Mouse (Mus musculus) lung, adult 18-20 months (tissue): ENCODE results near the gene Eya2.
A peak's percentile ranks its signal among the peaks of the same experiment; 100 is the strongest.
"Not testable (repeated sequence)": the region's sequence is repeated elsewhere in the genome, so short reads cannot be mapped to it uniquely, and the experiment has no call there.

Experiments
- DNase-seq, 2 experiments: peaks; one replicate each; pipeline ENCODE4 v3.0.0; 2022; ENCODE audit warnings: mixed read lengths in 2 of 2

Eya2 gene

DNA sequence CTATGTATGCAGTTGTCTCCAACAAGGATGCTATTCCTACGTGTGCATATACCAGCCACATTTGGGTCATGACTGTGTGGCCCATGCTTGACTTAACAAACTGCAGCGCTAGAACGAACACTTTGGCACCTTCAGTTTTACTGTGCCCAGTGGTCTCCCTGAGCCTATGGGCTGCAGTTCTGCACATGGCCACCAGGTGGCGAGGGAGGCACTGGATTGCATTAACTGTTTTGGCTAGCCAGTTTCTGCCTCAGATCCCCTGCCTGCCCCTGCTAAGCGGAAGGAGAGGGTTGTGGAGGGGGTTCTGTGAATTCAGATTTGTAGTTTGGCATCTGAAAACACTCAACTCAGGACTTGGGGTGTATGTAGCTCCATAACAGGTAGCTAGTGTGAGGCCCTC, 187.5 kb downstream of the Eya2 start:
- DNase-seq = peak; percentile 50 to 70

- DNase-seq = no peak
Measured at GRCm38 (mm10) chr2:165785312-165786036, 190.6 kb downstream of the Eya2 start.

GRCm38 (mm10) chr2:165786467-165786866, 191.6 kb downstream of the Eya2 start:
- DNase-seq = no peak

DNA sequence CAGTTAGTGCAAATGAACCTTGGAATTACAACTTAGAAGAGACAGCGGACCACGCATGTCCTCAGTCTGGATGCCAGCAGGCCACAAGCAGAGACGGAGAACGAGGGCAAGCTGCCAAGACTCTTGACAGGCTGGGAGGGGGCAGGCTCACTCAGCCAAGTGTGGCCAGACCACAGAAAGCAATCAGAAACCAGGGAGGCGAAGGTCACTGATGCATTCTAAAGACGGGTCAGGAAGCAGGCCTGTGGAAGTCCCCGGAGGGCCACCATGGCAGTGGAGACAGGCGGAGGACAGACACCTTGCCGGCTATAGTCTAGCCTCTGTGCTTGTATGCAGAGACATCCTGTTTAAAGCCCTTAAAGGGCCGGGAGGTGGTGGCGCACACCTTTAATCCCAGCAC, 193.2 kb downstream of the Eya2 start:
- peak; percentile 72 to 84 for DNase-seq

DNA sequence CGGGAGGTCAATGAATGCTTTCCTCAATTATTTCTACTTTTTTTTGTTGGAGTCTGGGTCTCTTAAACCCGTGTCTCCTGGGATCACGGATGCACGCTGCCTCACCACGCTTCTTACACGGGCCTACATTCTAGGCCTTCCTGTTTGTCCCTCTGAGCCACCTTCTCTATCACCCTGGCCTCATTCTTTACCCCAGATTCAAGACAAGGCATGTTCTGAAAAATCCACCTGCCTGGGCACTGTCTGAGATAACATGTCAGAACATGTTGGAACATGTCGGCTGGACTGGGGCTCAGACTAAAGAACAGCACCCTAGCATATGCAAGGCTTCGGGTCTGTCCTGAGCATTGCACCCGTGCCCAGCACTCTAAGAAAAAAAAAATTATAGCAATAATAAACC, 194.0 kb downstream of the Eya2 start:
- no peak for DNase-seq

- DNase-seq = no peak
Measured at GRCm38 (mm10) chr2:165789667-165790066, 194.8 kb downstream of the Eya2 start.

DNA sequence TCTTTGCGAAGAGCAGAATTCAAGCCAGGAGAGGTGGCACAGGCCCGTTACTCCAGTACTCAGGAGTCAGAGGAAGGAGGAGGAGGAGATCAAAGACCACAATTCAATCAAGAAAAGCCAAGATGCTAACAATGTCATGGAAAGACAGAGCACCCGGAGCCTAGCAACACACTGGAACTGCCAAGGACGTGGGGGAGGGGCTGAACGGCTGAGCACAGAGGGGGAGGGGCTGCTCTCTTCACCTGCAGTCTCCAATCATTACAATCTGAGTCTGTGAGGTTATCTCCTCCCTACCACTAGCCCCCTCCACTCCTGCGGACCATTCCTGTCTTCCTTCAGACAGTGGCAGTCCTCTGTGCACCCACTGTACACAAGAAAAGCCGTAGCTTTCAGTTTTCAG, 196.2 kb downstream of the Eya2 start:
- no peak for DNase-seq

DNA sequence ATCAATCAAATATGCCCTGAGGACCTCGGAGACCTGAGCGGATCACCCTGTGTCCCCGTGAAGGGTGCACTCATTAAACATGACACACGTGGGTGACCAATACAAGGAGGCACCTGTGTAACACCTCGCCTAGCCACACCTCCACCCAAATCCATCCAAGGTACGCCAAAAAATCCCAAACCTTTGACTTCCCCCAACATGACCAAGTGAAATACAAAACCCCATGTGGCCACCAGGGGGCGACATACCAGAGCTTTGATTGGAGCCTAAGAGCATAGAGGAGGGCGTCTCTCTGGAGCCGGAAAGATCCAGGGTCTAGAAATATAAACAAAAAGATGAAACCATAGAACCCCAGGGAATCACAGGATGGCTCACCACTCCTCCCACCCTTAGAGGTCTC, 196.8 kb downstream of the Eya2 start:
- DNase-seq = peak; percentile 35 to 48

DNA sequence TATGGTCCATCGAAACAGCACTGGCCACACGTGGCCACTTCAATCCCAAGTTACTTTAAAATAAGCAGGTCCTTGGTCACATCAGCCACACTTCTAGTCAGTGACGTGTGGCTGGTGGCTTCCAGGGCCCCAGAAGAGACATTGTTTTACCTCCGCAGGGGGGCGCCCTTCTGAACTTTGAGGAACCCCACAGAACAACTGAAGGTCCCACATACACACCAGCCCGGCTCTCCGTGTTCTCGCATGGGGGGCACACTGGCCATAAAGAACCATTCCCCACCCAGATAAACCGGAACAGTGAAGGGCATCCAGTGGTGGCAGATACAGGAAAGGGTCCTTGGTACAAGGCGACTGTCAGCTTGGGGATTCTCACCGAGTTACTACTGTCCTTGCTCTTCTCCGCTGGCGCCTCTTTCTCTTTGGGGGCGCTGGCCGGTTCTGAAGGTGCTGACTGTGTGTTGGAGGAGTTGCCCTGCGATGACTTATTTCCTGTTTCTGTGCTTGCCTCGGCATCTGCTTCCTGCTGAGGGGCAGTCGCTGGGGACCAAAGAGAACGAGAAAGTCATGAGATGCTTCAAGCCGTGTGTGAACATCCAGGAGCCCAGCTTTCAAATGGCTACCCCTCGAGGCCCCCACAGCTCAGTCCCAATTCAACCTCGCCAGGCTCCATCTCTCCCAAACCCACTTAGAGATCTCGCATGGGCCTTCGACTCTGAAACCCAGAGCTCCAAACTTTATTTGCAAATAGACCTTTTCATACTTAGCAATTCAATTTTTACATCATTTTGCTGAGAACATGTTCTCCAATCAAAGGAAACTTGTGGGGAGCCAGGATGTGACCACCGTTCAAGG, 197.8 kb downstream of the Eya2 start:
- DNase-seq = no peak

DNA sequence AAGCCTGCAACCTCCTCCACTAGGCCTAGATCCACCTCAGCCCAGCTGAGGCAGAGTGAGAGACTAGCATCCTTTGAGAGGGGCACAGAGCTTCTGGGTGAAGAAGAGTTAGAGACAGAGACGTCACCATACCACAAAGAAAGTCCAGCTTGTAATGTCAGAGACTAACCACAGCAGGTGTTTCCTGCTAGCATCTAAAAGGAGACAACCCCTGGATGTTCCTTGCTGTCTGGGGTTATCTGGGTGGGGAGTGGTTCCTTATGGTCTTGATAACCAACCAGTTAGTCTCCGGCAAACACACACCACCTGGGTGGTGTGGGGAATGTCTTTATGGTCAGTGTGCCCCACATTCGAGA, 198.4 kb downstream of the Eya2 start:
- DNase-seq = no peak

GRCm38 (mm10) chr2:165797876-165798275, 203.0 kb downstream of the Eya2 start:
- DNase-seq = no peak

DNA sequence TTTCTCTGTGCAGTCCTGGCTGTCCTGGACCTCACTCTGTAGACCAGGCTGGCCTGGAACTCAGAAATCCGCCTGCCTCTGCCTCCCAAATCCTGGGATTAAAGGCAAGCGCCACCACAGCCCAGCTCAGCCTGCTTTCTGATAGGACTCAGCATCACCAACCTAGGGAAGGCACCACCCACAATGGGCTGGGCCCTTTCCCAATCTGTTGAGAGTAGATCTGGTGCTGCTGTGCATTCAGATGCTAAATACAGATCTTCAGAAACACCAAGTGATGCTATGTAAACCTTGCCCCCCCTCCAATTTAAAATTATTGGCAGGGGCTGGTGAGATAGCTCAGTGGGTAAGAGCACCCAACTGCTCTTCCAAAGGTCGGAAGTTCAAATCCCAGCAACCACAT, 205.3 kb downstream of the Eya2 start:
- not testable (repeated sequence) for DNase-seq

GRCm38 (mm10) chr2:165808179-165808975, 213.5 kb downstream of the Eya2 start:
- no peak for DNase-seq

DNA sequence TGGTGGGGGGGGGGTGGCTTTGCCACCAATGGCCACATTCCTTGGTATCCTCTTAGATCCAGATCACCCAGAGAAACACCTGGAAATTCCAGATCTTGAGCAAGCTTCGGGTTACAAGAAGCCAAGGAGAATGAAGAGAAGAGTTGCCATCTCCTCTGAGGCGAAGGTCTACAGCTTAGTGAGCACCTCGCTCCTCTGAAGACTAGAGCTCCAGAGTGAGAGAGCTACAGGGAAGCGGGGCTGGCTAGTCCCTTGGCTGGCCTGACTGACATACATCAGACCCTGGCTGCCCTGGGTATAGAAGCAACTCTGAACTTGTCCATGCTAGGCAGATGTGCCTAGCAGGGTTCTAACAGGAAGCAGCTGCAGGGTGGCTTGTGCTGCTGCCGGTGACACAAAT, 214.3 kb downstream of the Eya2 start:
- no peak for DNase-seq

- no peak for DNase-seq
Measured at GRCm38 (mm10) chr2:165809901-165810477, 215.2 kb downstream of the Eya2 start.

DNA sequence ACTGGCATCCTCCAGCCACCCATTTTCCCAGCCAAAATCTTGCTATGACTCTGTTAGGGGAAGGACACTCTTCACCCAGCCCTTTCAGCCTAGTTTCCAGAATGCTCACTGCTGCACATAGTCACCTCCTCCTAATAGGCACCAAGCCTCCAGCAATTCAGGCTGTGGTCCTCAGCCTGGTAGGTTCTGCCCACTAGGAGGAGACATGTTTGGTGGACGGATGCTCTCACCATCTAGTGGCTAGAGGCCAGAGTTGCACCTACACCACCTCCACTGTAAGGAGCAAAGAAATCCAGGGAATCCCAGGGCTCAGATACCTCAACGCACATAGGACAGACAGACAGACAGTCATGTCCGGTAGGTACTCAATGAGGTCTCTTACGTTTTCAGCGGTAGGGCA, 216.7 kb downstream of the Eya2 start:
- peak; percentile 44 to 61 for DNase-seq

DNA sequence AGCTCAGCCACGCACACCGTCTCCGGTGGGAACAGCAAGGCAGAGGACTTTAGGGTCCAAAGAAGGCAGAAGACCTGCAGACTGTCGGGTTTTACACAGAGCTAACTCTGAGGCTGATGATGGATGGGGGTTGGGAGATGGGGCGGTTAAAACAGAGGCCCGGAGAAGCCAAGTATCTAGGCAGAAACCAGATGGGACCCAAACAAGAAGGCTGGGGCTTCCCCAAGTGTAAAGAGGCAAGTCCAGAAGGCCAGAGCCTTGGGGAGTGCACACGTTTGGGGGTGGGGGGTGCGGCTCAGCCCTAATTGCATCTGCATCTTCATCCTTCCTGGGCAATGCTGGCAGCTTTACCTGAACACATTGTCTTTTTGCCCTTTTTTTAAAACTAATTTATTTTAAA, 218.1 kb downstream of the Eya2 start:
- DNase-seq = no peak

- no peak for DNase-seq
Measured at GRCm38 (mm10) chr2:165815103-165815880, 220.5 kb downstream of the Eya2 start.

GRCm38 (mm10) chr2:165817437-165817836, 222.6 kb downstream of the Eya2 start:
- DNase-seq = no peak

- no peak for DNase-seq
Measured at GRCm38 (mm10) chr2:165818570-165818969, 223.7 kb downstream of the Eya2 start.

DNA sequence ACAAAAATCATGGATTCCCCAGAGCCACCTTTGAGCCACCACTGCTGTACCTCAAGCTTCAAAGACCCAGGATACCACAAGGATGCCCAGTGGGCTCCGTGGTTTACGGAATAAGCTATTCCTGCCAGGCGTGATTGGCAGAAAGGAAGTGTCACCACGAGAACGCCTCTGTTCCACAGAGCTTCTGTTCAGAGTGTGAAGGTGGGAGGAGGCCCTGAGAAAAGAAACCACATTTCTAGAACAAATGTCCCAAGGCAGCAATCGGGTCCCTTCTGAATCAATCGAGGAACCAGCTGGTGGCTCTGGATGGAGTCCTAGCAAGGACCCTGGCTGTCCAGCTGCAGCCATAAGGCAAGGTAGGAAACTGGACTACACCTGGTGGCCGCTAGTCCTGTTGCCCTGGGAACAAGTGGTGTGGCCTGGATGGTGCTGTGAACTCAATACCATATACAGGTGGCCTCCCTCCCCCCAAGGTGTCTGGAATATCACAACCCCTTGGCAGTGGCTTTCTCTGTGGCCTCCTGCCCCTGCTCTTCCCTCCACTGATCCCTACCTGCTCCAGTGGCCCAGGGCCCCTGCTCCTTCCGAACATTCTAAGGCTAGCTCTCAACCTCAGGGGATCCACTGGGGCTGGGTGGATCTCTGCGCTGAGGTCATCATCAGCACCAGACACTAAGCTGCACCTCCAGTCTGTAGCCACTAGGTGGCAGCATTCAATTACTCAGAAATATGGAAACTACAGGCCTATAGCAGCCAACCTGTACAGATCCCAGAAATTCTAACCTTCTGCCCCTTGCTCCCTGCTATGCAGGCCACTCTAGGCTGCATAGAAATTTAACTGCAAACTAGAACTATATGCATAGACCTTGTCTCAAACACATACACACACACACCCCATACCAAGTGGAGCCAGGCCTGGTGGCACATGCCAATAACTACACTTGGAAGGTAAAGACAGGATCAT, 224.4 kb downstream of the Eya2 start:
- peak; percentile 55 to 65 for DNase-seq
